20 mouse cellular contexts compared by ENCODE assay signal in the genomic region with DNA sequence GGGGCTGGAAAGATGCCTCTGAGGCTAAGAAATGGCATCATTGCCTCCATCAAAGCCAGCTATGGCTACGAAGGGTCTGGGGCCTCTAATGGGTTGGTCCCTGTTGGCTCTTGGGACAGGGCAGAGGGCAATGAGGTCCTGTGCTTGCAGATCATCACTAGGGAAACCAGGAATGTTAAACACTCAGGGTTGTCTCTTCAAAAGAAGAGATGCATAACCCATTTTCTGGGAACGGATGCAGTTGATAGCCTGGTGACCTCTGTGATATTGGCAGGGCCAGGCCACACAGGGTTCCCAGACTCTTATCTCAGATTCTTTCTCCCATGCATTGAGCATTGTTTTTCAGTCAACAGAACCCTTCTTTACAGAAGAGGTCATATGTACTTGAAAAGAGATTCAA. TPM values are rescaled to one million over a fixed set of nuclear protein-coding genes. Genes with fewer than 3 reads are reported as not detected.
A peak's percentile ranks its signal among the peaks of the same experiment; 100 is the strongest.
DNase-seq lines count a peak whose midpoint lies in the region; ATAC-seq and TF ChIP-seq lines count a peak whose summit lies in the region.
"Had no signal": no experiment of that assay in that cellular context is flagged by ENCODE, and none has a peak within 500 bp of the region (broad histone marks: within the 10 kb centered on the region; RNA-seq: fewer than 3 reads in every experiment).

No protein-coding gene starts in this region.

- H3K36me3 ChIP-seq in kidney, adult 2 months (ENCODE audit: control insufficient read depth, insufficient read depth, low read length), result no peaks in the 10 kb centered on the region
- H3K36me3 ChIP-seq in liver, embryonic 11.5 days (ENCODE audit: control insufficient read depth, insufficient read depth, low read length), result no peaks in the 10 kb centered on the region
- no peaks in the 10 kb centered on the region for H3K36me3 ChIP-seq in liver, postnatal 0 days (replicated peaks; ENCODE audit: insufficient read depth, low read length)
- no peaks in the 10 kb centered on the region for H3K36me3 ChIP-seq in liver, embryonic 13.5 days
- H3K36me3 ChIP-seq: forebrain, embryonic 10.5 days; G1E had no signal

- H3K9me3 ChIP-seq in liver, embryonic 11.5 days (ENCODE audit: control insufficient read depth, low read length), result no peaks in the 10 kb centered on the region
- H3K9me3 ChIP-seq in liver, postnatal 0 days (ENCODE audit: low read length), result no peaks in the 10 kb centered on the region
- H3K9me3 ChIP-seq in liver, embryonic 13.5 days (replicated peaks), result no peaks in the 10 kb centered on the region
- H3K9me3 ChIP-seq: forebrain, embryonic 10.5 days; forebrain, embryonic 13.5 days; hindbrain, embryonic 12.5 days; hindbrain, embryonic 15.5 days had no signal

- no peak overlapping the region for H3K27ac ChIP-seq in kidney, adult 2 months (ENCODE audit: insufficient read depth, low read depth, low read length)
- H3K27ac ChIP-seq in liver, embryonic 11.5 days (ENCODE audit: low read depth, low read length), result no peak overlapping the region
- no peak overlapping the region for H3K27ac ChIP-seq in liver, postnatal 0 days (ENCODE audit: low read depth)
- H3K27ac ChIP-seq in liver, embryonic 13.5 days, result no peak overlapping the region
- H3K27ac ChIP-seq: forebrain, embryonic 10.5 days; forebrain, embryonic 13.5 days; hindbrain, embryonic 12.5 days; hindbrain, embryonic 15.5 days had no signal

- peak; percentile 49; the same call in 1 of the 2 replicates for ATAC-seq in liver, embryonic 11.5 days (replicated peaks; ENCODE audit: low FRiP score)
- no peak for ATAC-seq in liver, postnatal 0 days
- peak; percentile 50; the same call in 1 of the 2 replicates for ATAC-seq in liver, embryonic 13.5 days (ENCODE audit: low read depth)
- ATAC-seq: forebrain, embryonic 13.5 days; forebrain, embryonic 16.5 days; Patski had no signal

- H3K4me1 ChIP-seq in kidney, adult 2 months (ENCODE audit: control insufficient read depth, insufficient read depth, low read length), result no peaks in the 10 kb centered on the region
- H3K4me1 ChIP-seq in liver, embryonic 11.5 days (replicated peaks; ENCODE audit: control insufficient read depth, insufficient read depth, low read length), result peaks cover 3% of the 10 kb centered on the region; the same call in 1 of the 2 replicates
- H3K4me1 ChIP-seq in liver, postnatal 0 days (ENCODE audit: insufficient read depth), result no peaks in the 10 kb centered on the region
- H3K4me1 ChIP-seq in liver, embryonic 13.5 days (replicated peaks), result peaks cover 16% of the 10 kb centered on the region
- H3K4me1 ChIP-seq: forebrain, embryonic 13.5 days; hindbrain, embryonic 15.5 days had no signal

- TF ChIP-seq CTCF in kidney, adult 2 months (conservative IDR thresholded peaks at IDR 0.05; ENCODE audit: insufficient read depth, insufficient read length, low read depth, low read length), result no peak
- TF ChIP-seq CTCF in liver, postnatal 0 days (IDR thresholded peaks at IDR 0.05; ENCODE audit: low read depth), result no peak

- no peak overlapping the region for H3K4me3 ChIP-seq in kidney, adult 2 months (ENCODE audit: insufficient read depth, low read depth, low read length)
- no peak overlapping the region for H3K4me3 ChIP-seq in liver, embryonic 11.5 days (ENCODE audit: low read depth, low read length)
- no peak overlapping the region for H3K4me3 ChIP-seq in liver, postnatal 0 days (ENCODE audit: low read depth, low read length)
- no peak overlapping the region for H3K4me3 ChIP-seq in liver, embryonic 13.5 days (replicated peaks)
- H3K4me3 ChIP-seq: forebrain, embryonic 10.5 days; forebrain, embryonic 13.5 days; hindbrain, embryonic 12.5 days; hindbrain, embryonic 15.5 days had no signal

- TF ChIP-seq EP300 in liver, postnatal 0 days (IDR thresholded peaks at IDR 0.05; ENCODE audit: low read depth), result no peak

- H3K4me2 ChIP-seq in liver, embryonic 11.5 days, result no peak overlapping the region
- no peak overlapping the region for H3K4me2 ChIP-seq in liver, postnatal 0 days (ENCODE audit: low read depth, low read length)
- H3K4me2 ChIP-seq in liver, embryonic 13.5 days, result no peak overlapping the region
- H3K4me2 ChIP-seq: forebrain, embryonic 13.5 days; heart, embryonic 11.5 days; hindbrain, embryonic 12.5 days; hindbrain, embryonic 15.5 days had no signal

- peak; percentile 31 for DNase-seq in kidney, adult 2 months
- no peak for DNase-seq in kidney, adult 8-10 months
- no peak for DNase-seq in liver, embryonic 11.5 days (ENCODE audit: low spot score)
- DNase-seq in liver, postnatal 0 days, result no peak
- no peak for DNase-seq in liver, embryonic 13.5 days
- no peak for DNase-seq in adrenal gland, postnatal 14 days
- DNase-seq: adrenal gland, adult 2 months; cerebellum, adult 18-20 months; cerebellum, adult 9-10 months; cerebellum, postnatal 14 days; gastrocnemius, postnatal 14 days; heart, adult 11 months had no signal

- TF ChIP-seq POLR2A in kidney, adult 2 months (IDR thresholded peaks at IDR 0.05; ENCODE audit: low read depth, low read length), result no peak

- 68% methylated on average over 2 of the region's 2 CpGs for WGBS in kidney, adult 2 months
- WGBS in liver, embryonic 11.5 days, result 34% methylated on average over 2 of the region's 2 CpGs
- 64% methylated on average over 2 of the region's 2 CpGs for WGBS in liver, postnatal 0 days (ENCODE audit: insufficient replicate concordance)
- 40% methylated on average over 2 of the region's 2 CpGs for WGBS in liver, embryonic 13.5 days (ENCODE audit: insufficient replicate concordance)

- no peak overlapping the region for H3K9ac ChIP-seq in liver, embryonic 11.5 days (ENCODE audit: low read depth, low read length)
- no peak overlapping the region for H3K9ac ChIP-seq in liver, postnatal 0 days (replicated peaks)
- no peak overlapping the region for H3K9ac ChIP-seq in liver, embryonic 13.5 days
- H3K9ac ChIP-seq: forebrain, embryonic 13.5 days; hindbrain, embryonic 12.5 days; hindbrain, embryonic 15.5 days had no signal

- no peaks in the 10 kb centered on the region for H3K27me3 ChIP-seq in kidney, adult 2 months (replicated peaks; ENCODE audit: control insufficient read depth, insufficient read depth, low read length)
- H3K27me3 ChIP-seq in liver, embryonic 11.5 days (replicated peaks; ENCODE audit: control insufficient read depth, insufficient read depth, low read length), result no peaks in the 10 kb centered on the region
- no peaks in the 10 kb centered on the region for H3K27me3 ChIP-seq in liver, postnatal 0 days (ENCODE audit: insufficient read depth, low read length)
- no peaks in the 10 kb centered on the region for H3K27me3 ChIP-seq in liver, embryonic 13.5 days
- H3K27me3 ChIP-seq: forebrain, embryonic 13.5 days; hindbrain, embryonic 12.5 days; hindbrain, embryonic 15.5 days; Patski had no signal

RNA-seq across cellular contexts. Expression of gene Ntpcr, which starts 42.5 kb away (rescaled TPM):
- 23.4 and 27.6 TPM in 2 replicates for polyA plus RNA-seq in kidney, adult 2 months (2012; rRNA removed)
- polyA plus RNA-seq in liver, embryonic 11.5 days (2014; fragmentation: Nextera tagmentation; extraction: Ambion mirVana), result 36.7 and 38.2 TPM in 2 replicates
- polyA plus RNA-seq in liver, postnatal 0 days (2015; fragmentation: Nextera tagmentation; extraction: Ambion mirVana), result 15.7 and 17.6 TPM in 2 replicates
- 16.8 and 17.7 TPM in 2 replicates for polyA plus RNA-seq in liver, embryonic 13.5 days (2015; fragmentation: Nextera tagmentation; extraction: Ambion mirVana)
- total RNA-seq in adrenal gland, postnatal 14 days (2021), result 14.3 TPM in 2 replicates
- total RNA-seq: G1E had no signal
- polyA plus RNA-seq: G1E had no signal
